Mouse (Mus musculus) kidney, adult 2 months (tissue): ENCODE data around the gene Vamp2.

Experiments
- CTCF ChIP-seq: fragments of 200-500 bp; conservative IDR thresholded peaks from 2 replicates; pipeline ENCODE4 v1.5.1; 2011; ENCODE audit warnings: low read depth, mild to moderate bottlenecking, control low read depth, low read length, moderate library complexity, mixed read lengths; ENCODE audit not compliant: insufficient read depth, insufficient read length
- POLR2A ChIP-seq: fragments of 200-500 bp; IDR thresholded peaks from one replicate; pipeline ENCODE4 v1.6.1; 2011; ENCODE audit warnings: low read depth, low read length, control low read depth

DNA sequence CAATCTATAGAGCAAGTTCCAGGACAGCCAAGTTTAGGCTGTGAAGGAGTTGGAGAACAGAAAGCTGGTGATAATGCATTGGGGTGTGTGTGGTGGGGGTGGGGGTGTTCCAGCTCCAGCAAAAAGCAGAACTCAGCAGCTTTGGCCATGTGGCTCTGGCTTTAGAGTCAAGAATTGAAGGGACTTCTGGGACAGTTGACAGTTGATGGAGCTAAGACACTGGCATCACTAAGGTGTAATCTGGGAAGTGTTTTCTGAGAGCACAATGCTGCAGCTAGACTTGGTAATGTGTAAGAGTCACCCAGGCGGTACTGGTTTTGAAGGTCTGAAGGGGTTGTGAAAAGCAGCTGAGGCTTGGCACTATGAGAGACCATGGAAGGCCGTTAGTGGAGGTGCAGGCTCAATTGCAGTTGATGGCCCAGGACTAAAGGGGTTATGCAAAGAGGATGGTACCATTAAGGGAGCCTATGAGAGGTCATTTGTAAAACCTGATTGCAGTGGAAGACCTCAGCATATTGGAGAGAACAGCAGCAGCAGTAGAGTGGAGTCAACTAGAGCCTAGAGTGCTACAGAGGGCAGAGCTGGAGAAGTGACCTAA is 35.4 kb upstream of the Vamp2 start:
- no peak for TF ChIP-seq CTCF
- no peak for TF ChIP-seq POLR2A
